Mouse (Mus musculus): ENCODE data around the gene 6430548M08Rik.

GRCm38 (mm10) chr8:120138958-120139357, 25.0 kb downstream of the 6430548M08Rik start:
- TF ChIP-seq CTCF (IDR thresholded peaks at IDR 0.05; ENCODE audit: low read depth, low read length) (no peak), POLR2A (IDR thresholded peaks at IDR 0.05; ENCODE audit: extremely low read depth, insufficient read depth, low read length) (no peak)
